Mouse (Mus musculus): ENCODE results near the gene Nxnl1. TPM values are rescaled to one million over a fixed set of nuclear protein-coding genes. Genes with fewer than 3 reads are reported as not detected.
A peak's percentile ranks its signal among the peaks of the same experiment; 100 is the strongest.

Nxnl1 gene
- polyA plus RNA-seq, 1 experiment from 2014 or later: 0.07 TPM

DNA sequence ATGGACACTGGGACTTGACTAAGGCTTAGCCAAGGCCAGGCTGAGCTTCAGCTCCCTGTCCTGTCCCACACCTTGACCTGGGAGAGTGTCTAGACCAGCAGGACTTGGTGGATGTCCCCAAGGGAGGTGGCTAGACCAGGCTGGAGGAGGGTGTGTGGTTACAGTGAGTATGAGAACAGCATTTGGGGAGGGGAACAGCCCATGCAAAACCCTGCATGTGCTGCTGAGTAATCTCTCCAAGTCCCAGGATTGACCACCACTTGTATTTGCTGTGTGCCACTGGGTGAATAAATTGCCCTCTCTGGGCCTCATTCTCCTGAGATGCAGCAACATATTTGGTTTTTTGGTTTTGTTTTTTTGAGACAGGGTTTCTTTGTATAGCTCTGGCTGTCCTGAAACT, 32.0 kb upstream of the Nxnl1 start:
- Histone ChIP-seq H3K27ac (replicated peaks; ENCODE audit: low read depth, low read length) (no peak overlapping the region), H3K4me2 (ENCODE audit: low read depth, low read length) (no peak overlapping the region), H3K9ac (ENCODE audit: low read depth, low read length) (no peak overlapping the region), H3K27me3 (replicated peaks; ENCODE audit: control insufficient read depth, insufficient read depth, low read length) (peaks cover 17% of the 10 kb centered on the region), H3K36me3 (ENCODE audit: control insufficient read depth, insufficient read depth, low read length) (peaks cover 10% of the 10 kb centered on the region; the same call in 1 of the 2 replicates), H3K4me1 (ENCODE audit: control insufficient read depth, insufficient read depth, low read length) (peaks cover 4% of the 10 kb centered on the region; the same call in 1 of the 2 replicates), H3K9me3 (ENCODE audit: control insufficient read depth, low read length) (no peaks in the 10 kb centered on the region), H3K4me3 (ENCODE audit: low read depth, low read length) (no peak overlapping the region)
- no peak for ATAC-seq (ENCODE audit: low read depth)
- DNase-seq (ENCODE audit: low spot score): no peak

DNA sequence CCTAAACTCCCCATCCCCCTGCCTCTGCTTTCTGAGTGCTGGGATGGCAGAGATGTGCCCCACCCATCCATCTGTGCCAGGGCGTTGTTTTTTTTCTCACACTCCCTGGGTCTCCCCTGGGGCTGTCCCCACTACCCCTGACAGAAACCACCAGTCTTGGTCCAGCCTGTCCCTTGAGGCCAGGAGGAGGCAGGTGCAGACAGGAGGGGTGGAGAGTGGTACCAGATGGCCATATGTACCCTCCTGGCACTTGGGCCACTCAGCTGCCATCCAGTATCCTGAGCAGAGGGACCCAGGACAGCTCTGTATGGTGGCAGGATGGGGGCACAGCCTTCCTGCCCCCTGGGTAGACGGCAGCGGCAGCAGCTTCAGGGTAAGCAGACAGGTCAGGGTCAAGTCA, 31.1 kb upstream of the Nxnl1 start, which contains the start of gene Fam129c:
Fam129c (plus strand) TSS at position 198 of the 400 bp plus-strand sequence.
- Histone ChIP-seq H3K4me1 (ENCODE audit: control insufficient read depth, insufficient read depth, low read length) (peaks cover 8% of the 10 kb centered on the region), H3K9me3 (ENCODE audit: control insufficient read depth, low read length) (no peaks in the 10 kb centered on the region), H3K4me3 (ENCODE audit: low read depth, low read length) (no peak within 1 kb of the TSS), H3K36me3 (ENCODE audit: control insufficient read depth, insufficient read depth, low read length) (peaks cover 10% of the 10 kb centered on the region; the same call in 1 of the 2 replicates), H3K27ac (replicated peaks; ENCODE audit: low read depth, low read length) (no peak within 1 kb of the TSS), H3K27me3 (replicated peaks; ENCODE audit: control insufficient read depth, insufficient read depth, low read length) (peaks cover 15% of the 10 kb centered on the region), H3K4me2 (ENCODE audit: low read depth, low read length) (no peak within 1 kb of the TSS), H3K9ac (ENCODE audit: low read depth, low read length) (no peak within 1 kb of the TSS)
- no peak for DNase-seq (ENCODE audit: low spot score)
- no peak for ATAC-seq (ENCODE audit: low read depth)
- 79% methylated on average over 3 of the region's 3 CpGs for WGBS

DNA sequence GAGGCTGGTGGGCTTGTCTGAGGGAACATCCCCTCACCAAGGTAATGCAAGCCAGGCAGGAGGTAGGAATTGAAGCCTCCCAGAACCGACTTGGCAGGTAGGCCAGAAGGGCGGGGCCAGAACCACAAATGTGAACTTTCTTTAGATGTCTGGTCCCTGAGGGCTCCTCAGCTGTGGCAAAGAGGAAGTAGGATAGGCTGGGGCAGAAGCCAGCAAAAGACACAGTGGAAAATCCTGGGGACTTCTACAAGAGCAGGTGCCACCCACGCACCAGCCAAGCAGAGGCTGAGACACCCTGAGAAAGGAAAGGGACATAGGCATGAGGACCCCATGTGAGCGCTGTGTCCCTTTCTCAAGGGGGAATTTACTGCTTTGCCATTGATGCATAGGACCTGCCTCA, 30.4 kb upstream of the Nxnl1 start:
- no peaks in the 10 kb centered on the region for H3K9me3 ChIP-seq (ENCODE audit: control insufficient read depth, low read length)
- 81% methylated on average over 4 of the region's 4 CpGs for WGBS

DNA sequence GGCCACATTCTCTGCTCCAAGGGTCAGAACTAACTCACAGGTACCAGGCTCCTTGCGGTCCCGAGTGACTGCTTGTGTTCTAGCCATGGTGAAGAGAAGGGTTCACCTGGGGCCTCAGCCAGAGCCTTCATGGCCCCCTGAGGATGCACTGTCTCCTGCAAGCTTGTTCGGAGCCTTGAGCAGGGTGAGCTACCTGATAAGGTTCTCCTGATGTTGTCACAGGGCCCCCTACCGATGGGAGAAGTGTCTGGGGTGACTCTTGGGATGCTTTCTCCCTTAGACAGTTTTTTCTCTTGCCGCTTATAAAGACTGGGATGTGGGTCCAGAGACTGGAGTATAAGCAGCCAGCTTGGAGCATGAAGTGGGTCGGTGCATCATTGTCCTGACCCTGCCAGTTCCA, 30.0 kb upstream of the Nxnl1 start:
- no peak overlapping the region for H3K4me2 ChIP-seq (ENCODE audit: low read depth, low read length)
- 65% methylated on average over 6 of the region's 6 CpGs for whole genome bisulfite sequencing
- peaks cover 5% of the 10 kb centered on the region for H3K27me3 ChIP-seq (replicated peaks; ENCODE audit: control insufficient read depth, insufficient read depth, low read length)
- H3K27ac ChIP-seq (replicated peaks; ENCODE audit: low read depth, low read length): no peak overlapping the region
- no peak overlapping the region for H3K4me3 ChIP-seq (ENCODE audit: low read depth, low read length)
- H3K9ac ChIP-seq (ENCODE audit: low read depth, low read length): 0 out of 2 replicates have a peak overlapping the region, but pooled peaks have one; percentile 9
- peaks cover 10% of the 10 kb centered on the region; the same call in 1 of the 2 replicates for H3K36me3 ChIP-seq (ENCODE audit: control insufficient read depth, insufficient read depth, low read length)
- H3K4me1 ChIP-seq (ENCODE audit: control insufficient read depth, insufficient read depth, low read length): peaks cover 8% of the 10 kb centered on the region
- no peaks in the 10 kb centered on the region for H3K9me3 ChIP-seq (ENCODE audit: control insufficient read depth, low read length)
- no peak for DNase-seq (ENCODE audit: low spot score)
- ATAC-seq (ENCODE audit: low read depth): no peak

More for the DNA sequence above, 30.4 kb upstream of the Nxnl1 start:
- no peak overlapping the region for H3K9ac ChIP-seq (ENCODE audit: low read depth, low read length)
- DNase-seq (ENCODE audit: low spot score) (peak; percentile 27), ATAC-seq (ENCODE audit: low read depth) (no peak)
- no peak overlapping the region for H3K4me2 ChIP-seq (ENCODE audit: low read depth, low read length)
- peaks cover 9% of the 10 kb centered on the region for H3K27me3 ChIP-seq (replicated peaks; ENCODE audit: control insufficient read depth, insufficient read depth, low read length)
- H3K4me3 ChIP-seq (ENCODE audit: low read depth, low read length): no peak overlapping the region
- no peak overlapping the region for H3K27ac ChIP-seq (replicated peaks; ENCODE audit: low read depth, low read length)
- H3K36me3 ChIP-seq (ENCODE audit: control insufficient read depth, insufficient read depth, low read length): peaks cover 10% of the 10 kb centered on the region; the same call in 1 of the 2 replicates
- peaks cover 8% of the 10 kb centered on the region for H3K4me1 ChIP-seq (ENCODE audit: control insufficient read depth, insufficient read depth, low read length)

DNA sequence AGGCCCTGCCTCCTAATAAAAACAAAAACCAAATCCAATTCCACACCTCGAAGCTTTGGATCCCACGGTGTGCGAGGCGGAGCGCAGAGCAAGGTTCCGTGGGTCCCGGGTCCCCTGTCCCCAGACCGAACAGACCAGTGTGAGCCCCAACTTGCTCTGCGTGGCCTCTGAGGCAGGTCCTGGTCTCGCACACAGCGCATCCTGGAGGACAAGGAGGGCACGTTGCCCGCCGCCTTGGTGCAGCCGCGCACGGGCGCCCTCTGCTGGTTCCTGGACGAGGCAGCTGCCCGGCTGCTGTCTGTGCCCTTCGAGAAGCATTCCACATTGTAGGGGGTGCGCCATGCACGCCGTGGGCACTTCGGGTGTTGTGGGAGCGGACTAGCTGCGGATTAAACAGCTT, 29.5 kb upstream of the Nxnl1 start:
- Histone ChIP-seq H3K4me1 (ENCODE audit: control insufficient read depth, insufficient read depth, low read length) (peaks cover 12% of the 10 kb centered on the region), H3K4me3 (ENCODE audit: low read depth, low read length) (no peak overlapping the region), H3K27ac (replicated peaks; ENCODE audit: low read depth, low read length) (no peak overlapping the region), H3K36me3 (ENCODE audit: control insufficient read depth, insufficient read depth, low read length) (peaks cover 10% of the 10 kb centered on the region; the same call in 1 of the 2 replicates), H3K4me2 (ENCODE audit: low read depth, low read length) (peak overlapping the region; percentile 13; the same call in 1 of the 2 replicates), H3K27me3 (replicated peaks; ENCODE audit: control insufficient read depth, insufficient read depth, low read length) (peaks cover 4% of the 10 kb centered on the region), H3K9ac (ENCODE audit: low read depth, low read length) (0 out of 2 replicates have a peak overlapping the region, but pooled peaks have one; percentile 9), H3K9me3 (ENCODE audit: control insufficient read depth, low read length) (no peaks in the 10 kb centered on the region)
- 9% methylated on average over 27 of the region's 27 CpGs for WGBS
- DNase-seq (ENCODE audit: low spot score): peak; percentile 85
- peak; percentile 26 for ATAC-seq (ENCODE audit: low read depth)

DNA sequence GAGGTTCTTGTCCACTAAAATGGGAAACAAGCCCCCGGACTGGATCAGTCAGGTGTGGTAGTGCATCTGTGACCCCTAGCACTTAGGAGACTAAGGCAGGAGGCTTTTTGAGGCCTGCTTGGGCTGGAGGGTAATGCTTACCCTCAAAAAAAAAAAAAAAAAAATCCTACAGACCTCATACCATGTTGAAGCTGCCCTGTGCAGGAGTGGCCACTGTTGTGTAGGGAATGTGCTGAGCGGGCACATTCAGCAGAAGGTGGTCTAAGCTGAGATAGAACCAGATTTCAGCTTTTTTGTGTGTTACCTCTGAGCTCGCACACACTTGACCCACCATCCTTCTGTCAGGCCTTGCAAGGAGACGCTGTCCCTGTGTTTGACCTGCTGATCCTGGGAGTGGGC, 27.9 kb upstream of the Nxnl1 start:
- DNase-seq (ENCODE audit: low spot score) (no peak), ATAC-seq (ENCODE audit: low read depth) (no peak)
- Histone ChIP-seq H3K9ac (ENCODE audit: low read depth, low read length) (no peak overlapping the region; the same call in 1 of the 2 replicates), H3K27ac (replicated peaks; ENCODE audit: low read depth, low read length) (no peak overlapping the region), H3K4me3 (ENCODE audit: low read depth, low read length) (no peak overlapping the region), H3K4me2 (ENCODE audit: low read depth, low read length) (no peak overlapping the region), H3K9me3 (ENCODE audit: control insufficient read depth, low read length) (no peaks in the 10 kb centered on the region), H3K27me3 (replicated peaks; ENCODE audit: control insufficient read depth, insufficient read depth, low read length) (no peaks in the 10 kb centered on the region), H3K36me3 (ENCODE audit: control insufficient read depth, insufficient read depth, low read length) (peaks cover 10% of the 10 kb centered on the region; the same call in 1 of the 2 replicates), H3K4me1 (ENCODE audit: control insufficient read depth, insufficient read depth, low read length) (peaks cover 13% of the 10 kb centered on the region)
- 91% methylated on average over 4 of the region's 4 CpGs for WGBS

DNA sequence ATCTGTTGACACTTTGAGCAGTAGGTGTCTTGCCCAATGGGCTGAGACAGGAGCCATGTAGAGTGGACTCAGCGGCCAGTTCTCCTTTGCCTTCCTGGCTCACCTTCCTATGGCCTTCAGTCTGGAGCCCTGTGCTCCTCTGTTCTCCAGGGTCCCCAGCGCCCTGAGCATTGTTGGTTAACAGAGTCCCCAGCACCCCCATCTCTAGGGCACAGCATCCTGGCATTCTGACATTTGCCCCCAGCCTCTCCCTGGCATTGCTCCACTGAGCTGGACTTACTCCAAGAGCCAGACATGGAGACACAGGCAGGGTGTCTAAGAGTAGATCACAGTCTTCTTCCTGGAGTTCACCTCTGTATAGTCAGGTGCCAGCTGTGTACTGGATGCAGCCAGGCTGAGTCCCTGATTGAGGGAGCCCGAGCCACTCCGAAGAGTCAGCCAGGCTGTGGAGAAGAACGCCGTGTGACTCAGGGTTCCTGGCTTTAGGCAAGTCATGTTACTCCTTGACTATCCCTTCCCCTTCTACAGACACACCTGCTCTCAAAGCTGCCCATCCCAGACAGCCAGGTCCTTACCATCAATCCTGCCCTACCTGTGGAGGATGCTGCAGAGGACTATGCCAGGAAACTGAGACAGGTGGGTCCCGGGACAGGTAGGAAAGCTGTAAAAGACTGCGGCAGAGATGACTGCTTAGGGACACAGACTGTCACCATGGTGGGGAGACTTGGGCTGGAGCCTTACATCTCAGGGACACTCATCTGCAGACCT, 27.3 kb upstream of the Nxnl1 start:
- DNase-seq (ENCODE audit: low spot score): no peak
- no peak overlapping the region for H3K4me3 ChIP-seq (ENCODE audit: low read depth, low read length)
- H3K4me2 ChIP-seq (ENCODE audit: low read depth, low read length): no peak overlapping the region

DNA sequence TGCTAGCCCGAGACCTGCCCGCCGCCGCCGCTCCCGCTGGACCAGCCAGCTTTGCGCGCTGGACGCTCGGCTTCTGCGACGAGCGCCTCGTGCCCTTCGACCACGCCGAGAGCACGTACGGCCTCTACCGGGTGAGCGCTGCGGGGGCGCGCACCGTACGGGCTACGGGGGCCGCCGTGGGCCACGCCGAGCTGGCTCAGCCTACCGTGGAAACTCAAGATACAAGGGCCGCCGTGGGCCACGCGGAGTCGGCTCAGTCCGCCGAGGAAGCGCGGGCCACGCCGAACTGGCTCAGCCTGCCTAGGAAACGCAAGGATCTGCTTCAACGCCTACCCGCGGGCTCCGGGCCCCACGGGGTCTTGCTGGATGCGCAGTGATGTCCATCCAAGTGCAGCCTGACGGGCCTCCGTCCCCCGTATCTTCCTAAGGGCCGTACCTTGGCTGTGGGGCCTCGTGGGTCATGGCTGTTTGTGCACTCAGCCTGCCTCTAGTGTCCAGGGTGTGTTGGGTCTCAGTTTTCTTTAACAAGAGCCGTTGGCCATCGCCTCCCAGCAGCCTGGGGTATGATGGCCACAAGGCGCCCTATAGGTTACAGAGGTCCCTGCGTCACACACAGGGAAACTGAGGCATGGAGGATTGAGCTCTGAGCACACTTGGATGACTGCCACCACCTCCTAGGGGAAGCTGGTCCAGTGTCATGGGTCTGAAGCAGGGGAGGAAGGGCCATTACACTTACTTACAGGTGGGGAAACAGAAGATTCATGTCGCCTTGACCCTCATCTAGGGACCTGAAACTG, 26.2 kb upstream of the Nxnl1 start:
- Histone ChIP-seq H3K27ac (replicated peaks; ENCODE audit: low read depth, low read length) (peak overlapping the region; percentile 97), H3K4me2 (ENCODE audit: low read depth, low read length) (peak overlapping the region; percentile 96), H3K27me3 (replicated peaks; ENCODE audit: control insufficient read depth, insufficient read depth, low read length) (no peaks in the 10 kb centered on the region), H3K9me3 (ENCODE audit: control insufficient read depth, low read length) (no peaks in the 10 kb centered on the region), H3K4me3 (ENCODE audit: low read depth, low read length) (peak overlapping the region; percentile 90), H3K9ac (ENCODE audit: low read depth, low read length) (peak overlapping the region; percentile 96), H3K4me1 (ENCODE audit: control insufficient read depth, insufficient read depth, low read length) (peaks cover 13% of the 10 kb centered on the region), H3K36me3 (ENCODE audit: control insufficient read depth, insufficient read depth, low read length) (peaks cover 10% of the 10 kb centered on the region; the same call in 1 of the 2 replicates)
- WGBS: 7% methylated on average over 29 of the region's 60 CpGs
- DNase-seq (ENCODE audit: low spot score): peak; percentile 63
- ATAC-seq (ENCODE audit: low read depth): peak; percentile 78

More for the DNA sequence above, 27.3 kb upstream of the Nxnl1 start:
- Histone ChIP-seq H3K27me3 (replicated peaks; ENCODE audit: control insufficient read depth, insufficient read depth, low read length) (no peaks in the 10 kb centered on the region), H3K9me3 (ENCODE audit: control insufficient read depth, low read length) (no peaks in the 10 kb centered on the region), H3K9ac (ENCODE audit: low read depth, low read length) (no peak overlapping the region), H3K27ac (replicated peaks; ENCODE audit: low read depth, low read length) (no peak overlapping the region), H3K4me1 (ENCODE audit: control insufficient read depth, insufficient read depth, low read length) (peaks cover 13% of the 10 kb centered on the region), H3K36me3 (ENCODE audit: control insufficient read depth, insufficient read depth, low read length) (peaks cover 10% of the 10 kb centered on the region; the same call in 1 of the 2 replicates)
- 97% methylated on average over 8 of the region's 8 CpGs for WGBS
- no peak for ATAC-seq (ENCODE audit: low read depth)
